Mouse (Mus musculus) liver, postnatal 0 days (tissue): ENCODE results near the gene Fibin. TPM values are rescaled to one million over a fixed set of nuclear protein-coding genes. Genes with fewer than 3 reads are reported as not detected.
A peak's percentile ranks its signal among the peaks of the same experiment; 100 is the strongest.

Source experiments
- ATAC-seq: fragments of 200-750 bp; cut with Nextera tagmentation; 2 replicates; pipeline ENCODE4 v1.8.0; 2017; ENCODE audit warnings: mild to moderate bottlenecking, moderate library complexity
- DNase-seq: peaks from one replicate; pipeline ENCODE4 v3.0.0-alpha.2; 2016
- H3K27ac ChIP-seq: fragments of 300-500 bp; sonication (generic); 2 replicates; pipeline ENCODE4 v1.5.1; 2014; ENCODE audit warnings: antibody characterized with exemption, moderate library complexity, mild to moderate bottlenecking, low read depth
- H3K27me3 ChIP-seq: fragments of 300-500 bp; sonication (generic); 2 replicates; pipeline ENCODE4 v1.6.1; 2014; ENCODE audit warnings: low read length, control low read depth, mixed read lengths; ENCODE audit not compliant: insufficient read depth
- H3K36me3 ChIP-seq: fragments of 300-500 bp; sonication (generic); replicated peaks from 2 replicates; pipeline ENCODE4 v1.6.1; 2014; ENCODE audit warnings: mild to moderate bottlenecking, control low read depth, low read length, moderate library complexity, mixed read lengths; ENCODE audit not compliant: insufficient read depth
- H3K4me1 ChIP-seq: fragments of 300-500 bp; sonication (generic); 2 replicates; pipeline ENCODE4 v1.6.1; 2014; ENCODE audit warnings: antibody characterized with exemption, mild to moderate bottlenecking, control low read depth; ENCODE audit not compliant: insufficient read depth
- H3K4me2 ChIP-seq: fragments of 300-500 bp; sonication (generic); 2 replicates; pipeline ENCODE4 v1.6.1; 2014; ENCODE audit warnings: low read depth, mild to moderate bottlenecking, low read length, moderate library complexity, mixed read lengths
- H3K4me3 ChIP-seq: fragments of 300-500 bp; sonication (generic); 2 replicates; pipeline ENCODE4 v1.5.1; 2014; ENCODE audit warnings: low read depth, low read length
- H3K9ac ChIP-seq: fragments of 300-500 bp; sonication (generic); replicated peaks from 2 replicates; pipeline ENCODE4 v1.6.1; 2014; ENCODE audit warnings: mild to moderate bottlenecking, moderate library complexity
- H3K9me3 ChIP-seq: fragments of 300-500 bp; sonication (generic); 2 replicates; pipeline ENCODE4 v1.6.1; 2016; ENCODE audit warnings: mild to moderate bottlenecking, control low read depth, low read length, mixed read lengths
- CTCF ChIP-seq: sonication (generic); IDR thresholded peaks from 2 replicates; pipeline ENCODE4 v1.5.1; 2016; ENCODE audit warnings: antibody characterized with exemption, low read depth
- EP300 ChIP-seq: IDR thresholded peaks from 2 replicates; pipeline ENCODE4 v1.6.1; 2016; ENCODE audit warnings: antibody characterized with exemption, low read depth, mild to moderate bottlenecking
- WGBS: fragments of 180-500 bp; shearing (Covaris S2); extraction: QIAGEN DNeasy Blood & Tissue Kit; methylation state at CpG from one replicate; pipeline ENCODE4 v1.1.7; 2014; ENCODE audit not compliant: insufficient replicate concordance; 5-methylcytosine and 5-hydroxymethylcytosine counted together
- polyA plus RNA-seq: library from polyadenylated mRNA; unstranded; fragments of >200 nt; fragmentation: Nextera tagmentation; extraction: Ambion mirVana; gene quantifications from 2 replicates; pipeline ENCODE4 v1.2.1, GENCODE M21; 2015

Fibin gene
- polyA plus RNA-seq, 1 experiment from 2014 or later: 0.36 TPM

- Histone ChIP-seq H3K27me3 (no peaks in the 10 kb centered on the region), H3K27ac (no peak overlapping the region), H3K9me3 (no peaks in the 10 kb centered on the region), H3K9ac (no peak overlapping the region), H3K4me3 (no peak overlapping the region), H3K4me2 (no peak overlapping the region), H3K4me1 (no peaks in the 10 kb centered on the region), H3K36me3 (no peaks in the 10 kb centered on the region)
- WGBS: 81% methylated on average over 5 of the region's 5 CpGs
- ATAC-seq (no peak), DNase-seq (no peak)
- TF ChIP-seq EP300 (no peak), CTCF (no peak)
These were observed 9.5 kb downstream of the Fibin start for GRCm38 (mm10) chr2:110353302-110353970.

- Histone ChIP-seq H3K27ac (no peak overlapping the region), H3K4me1 (no peaks in the 10 kb centered on the region), H3K4me2 (no peak overlapping the region), H3K36me3 (no peaks in the 10 kb centered on the region), H3K9me3 (no peaks in the 10 kb centered on the region), H3K27me3 (no peaks in the 10 kb centered on the region), H3K4me3 (no peak overlapping the region), H3K9ac (no peak overlapping the region)
- no peak for DNase-seq
- no peak for TF ChIP-seq EP300
- TF ChIP-seq CTCF: no peak
- WGBS: 62% methylated on average over 5 of the region's 5 CpGs
- no peak for ATAC-seq
These were observed 11.1 kb downstream of the Fibin start for GRCm38 (mm10) chr2:110351843-110352251.

GRCm38 (mm10) chr2:110351406-110351805 lies 11.6 kb downstream of the Fibin start:
- no peak for ATAC-seq
- WGBS: 49% methylated on average over 1 of the region's 1 CpGs
- Histone ChIP-seq H3K9ac (no peak overlapping the region), H3K4me2 (no peak overlapping the region), H3K4me1 (no peaks in the 10 kb centered on the region), H3K36me3 (no peaks in the 10 kb centered on the region), H3K27me3 (no peaks in the 10 kb centered on the region), H3K9me3 (no peaks in the 10 kb centered on the region), H3K27ac (no peak overlapping the region), H3K4me3 (no peak overlapping the region)
- DNase-seq: no peak
- no peak for TF ChIP-seq CTCF
- no peak for TF ChIP-seq EP300

GRCm38 (mm10) chr2:110328953-110329352 lies 34.0 kb downstream of the Fibin start:
- no peak for ATAC-seq
- no peak for DNase-seq
- Histone ChIP-seq H3K4me2 (no peak overlapping the region), H3K4me1 (no peaks in the 10 kb centered on the region), H3K27me3 (no peaks in the 10 kb centered on the region), H3K9me3 (no peaks in the 10 kb centered on the region), H3K27ac (no peak overlapping the region), H3K4me3 (no peak overlapping the region), H3K9ac (no peak overlapping the region), H3K36me3 (no peaks in the 10 kb centered on the region)
- TF ChIP-seq EP300 (no peak), CTCF (no peak)

GRCm38 (mm10) chr2:110319949-110320348 lies 43.0 kb downstream of the Fibin start:
- H3K4me2 ChIP-seq: no peak overlapping the region
- no peaks in the 10 kb centered on the region for H3K27me3 ChIP-seq
- 69% methylated on average over 4 of the region's 4 CpGs for WGBS
- ATAC-seq (no peak), DNase-seq (no peak)
- no peaks in the 10 kb centered on the region for H3K36me3 ChIP-seq
- H3K9me3 ChIP-seq: no peaks in the 10 kb centered on the region
- H3K4me1 ChIP-seq: no peaks in the 10 kb centered on the region
- TF ChIP-seq CTCF: no peak
- no peak for TF ChIP-seq EP300
- H3K9ac ChIP-seq: no peak overlapping the region
- no peak overlapping the region for H3K4me3 ChIP-seq
- no peak overlapping the region for H3K27ac ChIP-seq

GRCm38 (mm10) chr2:110319266-110319665 lies 43.7 kb downstream of the Fibin start:
- no peak overlapping the region for H3K9ac ChIP-seq

More at GRCm38 (mm10) chr2:110319266-110319665, 43.7 kb downstream of the Fibin start:
- peak; percentile 50; the same call in 1 of the 2 replicates for ATAC-seq
- DNase-seq: no peak
- H3K36me3 ChIP-seq: no peaks in the 10 kb centered on the region
- TF ChIP-seq CTCF: no peak
- no peak for TF ChIP-seq EP300
- 39% methylated on average over 1 of the region's 1 CpGs for WGBS
- peaks cover 3% of the 10 kb centered on the region for H3K4me1 ChIP-seq
- H3K9me3 ChIP-seq: no peaks in the 10 kb centered on the region
- no peak overlapping the region for H3K4me3 ChIP-seq
- H3K27me3 ChIP-seq: no peaks in the 10 kb centered on the region
- no peak overlapping the region for H3K4me2 ChIP-seq
- peak overlapping the region; percentile 18; the same call in 1 of the 2 replicates for H3K27ac ChIP-seq
